10 mouse cellular contexts compared by ENCODE assay signal in the genomic region with DNA sequence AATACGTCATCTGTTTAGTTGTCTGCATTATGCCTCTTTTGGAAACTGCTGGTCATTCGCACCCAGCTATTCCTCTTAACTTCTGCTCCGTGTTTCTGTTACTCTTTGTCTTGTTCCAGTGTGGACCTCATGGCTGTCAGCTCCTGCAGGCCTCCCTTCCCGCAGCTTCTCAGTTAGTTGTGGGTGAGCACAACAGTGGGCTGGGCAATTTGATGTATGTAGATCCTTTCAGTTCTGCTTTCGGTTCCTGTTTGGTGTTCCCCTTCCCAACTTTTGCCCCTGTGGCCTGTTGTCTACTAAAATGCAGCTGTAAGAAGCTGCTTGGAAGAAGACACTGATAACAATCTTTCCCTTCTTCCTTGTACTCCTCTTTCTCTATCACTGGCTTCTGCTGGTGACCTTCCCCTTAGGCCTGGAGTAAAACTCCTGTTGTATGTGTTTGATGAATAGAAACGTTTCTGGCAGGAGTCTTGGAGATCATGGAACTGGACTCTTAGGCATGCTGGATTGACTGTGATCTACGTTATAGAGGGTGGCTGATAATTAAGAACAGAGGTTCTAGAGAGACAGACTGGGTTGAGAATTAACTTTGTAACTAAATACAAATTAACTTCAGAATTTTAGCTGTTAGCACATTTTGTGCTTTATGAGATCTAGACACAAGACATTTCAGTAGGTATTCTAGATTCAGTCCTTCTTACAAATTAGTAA. TPM values are rescaled to one million over a fixed set of nuclear protein-coding genes. Genes with fewer than 3 reads are reported as not detected.
DNase-seq lines count a peak whose midpoint lies in the region; ATAC-seq lines count a peak whose summit lies in the region.
"Had no signal": no experiment of that assay in that cellular context is flagged by ENCODE, and none has a peak within 500 bp of the region (broad histone marks: within the 10 kb centered on the region; RNA-seq: fewer than 3 reads in every experiment).

No protein-coding gene starts in this region.

- H3K4me2 ChIP-seq in embryonic facial prominence, embryonic 11.5 days (ENCODE audit: low read depth, low read length), result peak overlapping the region; percentile 15; the same call in 1 of the 2 replicates
- H3K4me2 ChIP-seq: limb, embryonic 15.5 days had no signal

- no peaks in the 10 kb centered on the region for H3K36me3 ChIP-seq in embryonic facial prominence, embryonic 11.5 days (replicated peaks; ENCODE audit: control insufficient read depth, insufficient read depth, low read depth, low read length)
- no peaks in the 10 kb centered on the region for H3K36me3 ChIP-seq in embryonic facial prominence, embryonic 10.5 days (replicated peaks)
- H3K36me3 ChIP-seq: limb, embryonic 15.5 days had no signal

- WGBS in embryonic facial prominence, embryonic 11.5 days, result 78% methylated on average over 7 of the region's 7 CpGs
- 78% methylated on average over 7 of the region's 7 CpGs for WGBS in embryonic facial prominence, embryonic 10.5 days

- H3K27ac ChIP-seq in embryonic facial prominence, embryonic 11.5 days (replicated peaks; ENCODE audit: low read depth, low read length), result no peak overlapping the region
- H3K27ac ChIP-seq in embryonic facial prominence, embryonic 10.5 days (replicated peaks), result no peak overlapping the region
- H3K27ac ChIP-seq: limb, embryonic 15.5 days had no signal

- H3K9me3 ChIP-seq in embryonic facial prominence, embryonic 11.5 days (replicated peaks; ENCODE audit: control insufficient read depth, low read length), result no peaks in the 10 kb centered on the region
- H3K9me3 ChIP-seq in embryonic facial prominence, embryonic 10.5 days, result no peaks in the 10 kb centered on the region
- H3K9me3 ChIP-seq: limb, embryonic 15.5 days had no signal

- DNase-seq in embryonic facial prominence, embryonic 11.5 days (ENCODE audit: low spot score), result no peak
- DNase-seq in embryonic facial prominence, embryonic 10.5 days (ENCODE audit: low spot score), result no peak
- peak; percentile 17 to 31 for DNase-seq in lung, adult 18-20 months
- no peak for DNase-seq in lung, postnatal 10 days
- DNase-seq in lung, postnatal 14 days, result peak; percentile 9
- DNase-seq in MN1 (ENCODE audit: low spot score), result no peak
- no peak for DNase-seq in embryo, embryonic 10.5 days (ENCODE audit: low spot score)
- DNase-seq in cerebellum, adult 11 months, result no peak

- H3K9ac ChIP-seq in embryonic facial prominence, embryonic 11.5 days (replicated peaks; ENCODE audit: low read length), result no peak overlapping the region
- H3K9ac ChIP-seq: limb, embryonic 15.5 days had no signal

- H3K4me3 ChIP-seq in embryonic facial prominence, embryonic 11.5 days (ENCODE audit: low read depth, low read length), result no peak overlapping the region
- H3K4me3 ChIP-seq in embryonic facial prominence, embryonic 10.5 days, result no peak overlapping the region
- H3K4me3 ChIP-seq: limb, embryonic 15.5 days had no signal

- H3K27me3 ChIP-seq in embryonic facial prominence, embryonic 11.5 days (ENCODE audit: control insufficient read depth, insufficient read depth, low read length), result no peaks in the 10 kb centered on the region
- H3K27me3 ChIP-seq in embryonic facial prominence, embryonic 10.5 days (replicated peaks; ENCODE audit: low read depth, poor library complexity, severe bottlenecking), result no peaks in the 10 kb centered on the region
- H3K27me3 ChIP-seq: limb, embryonic 15.5 days; Patski had no signal

- H3K4me1 ChIP-seq in embryonic facial prominence, embryonic 11.5 days (ENCODE audit: control insufficient read depth, insufficient read depth, low read length), result no peaks in the 10 kb centered on the region
- H3K4me1 ChIP-seq in embryonic facial prominence, embryonic 10.5 days, result peaks cover 26% of the 10 kb centered on the region

- no peak for ATAC-seq in embryonic facial prominence, embryonic 11.5 days (replicated peaks; ENCODE audit: insufficient number of reproducible peaks, low FRiP score, low TSS enrichment, low read depth)
- ATAC-seq: Patski had no signal

RNA-seq across cellular contexts. Expression of gene Prcp, which starts 4.5 kb away (rescaled TPM):
- 20.5 and 21.2 TPM in 2 replicates for polyA plus RNA-seq in embryonic facial prominence, embryonic 11.5 days (2014; fragmentation: Nextera tagmentation; extraction: Ambion mirVana)
- polyA plus RNA-seq in embryonic facial prominence, embryonic 10.5 days (2016; fragmentation: Nextera tagmentation; extraction: Ambion mirVana), result 19.5 and 20.3 TPM in 2 replicates

RNA-seq across cellular contexts. Expression of gene Ddias, which starts 4.7 kb away (rescaled TPM):
- 25.4 and 29.7 TPM in 2 replicates for polyA plus RNA-seq in embryonic facial prominence, embryonic 11.5 days (2014; fragmentation: Nextera tagmentation; extraction: Ambion mirVana)
- 23.5 and 24.7 TPM in 2 replicates for polyA plus RNA-seq in embryonic facial prominence, embryonic 10.5 days (2016; fragmentation: Nextera tagmentation; extraction: Ambion mirVana)

Comparison
In these comparisons a context has a peak if more than half of its experiments do, and no peak if none do; other contexts are left out.
1. DNase-seq: peak in lung, adult 18-20 months (2 of 2) and lung, postnatal 14 days (single experiment); none in embryonic facial prominence, embryonic 11.5 days (single experiment), embryonic facial prominence, embryonic 10.5 days (single experiment), lung, postnatal 10 days (single experiment), MN1 (single experiment), embryo, embryonic 10.5 days (single experiment) and cerebellum, adult 11 months (single experiment).